Mouse (Mus musculus) kidney, adult 2 months (tissue): ENCODE results near the gene Gm10272. TPM values are rescaled to one million over a fixed set of nuclear protein-coding genes. Genes with fewer than 3 reads are reported as not detected.
"Not testable (repeated sequence)": the region's sequence is repeated elsewhere in the genome, so short reads cannot be mapped to it uniquely, and the experiment has no call there.

ENCODE experiments used
- DNase-seq: peaks from one replicate; pipeline ENCODE4 v3.0.0; 2021
- H3K27ac ChIP-seq: fragments of 200-500 bp; 2 replicates; pipeline ENCODE4 v1.5.1; 2012; ENCODE audit warnings: low read depth, low read length, control low read depth, inconsistent platforms; ENCODE audit not compliant: insufficient read depth
- H3K27me3 ChIP-seq: fragments of 200-500 bp; replicated peaks from 2 replicates; pipeline ENCODE4 v1.6.1; 2012; ENCODE audit warnings: mild to moderate bottlenecking, moderate library complexity, low read length, inconsistent platforms; ENCODE audit not compliant: control insufficient read depth, insufficient read depth
- H3K36me3 ChIP-seq: fragments of 200-500 bp; 2 replicates; pipeline ENCODE4 v1.6.1; 2012; ENCODE audit warnings: mild to moderate bottlenecking, moderate library complexity, low read length, inconsistent platforms; ENCODE audit not compliant: control insufficient read depth, insufficient read depth
- H3K4me1 ChIP-seq: fragments of 200-500 bp; 2 replicates; pipeline ENCODE4 v1.6.1; 2011; ENCODE audit warnings: low read length; ENCODE audit not compliant: control insufficient read depth, insufficient read depth
- H3K4me3 ChIP-seq: fragments of 200-500 bp; 2 replicates; pipeline ENCODE4 v1.5.1; 2011; ENCODE audit warnings: mild to moderate bottlenecking, low read depth, low read length, control low read depth; ENCODE audit not compliant: insufficient read depth
- CTCF ChIP-seq: fragments of 200-500 bp; conservative IDR thresholded peaks from 2 replicates; pipeline ENCODE4 v1.5.1; 2011; ENCODE audit warnings: low read depth, mild to moderate bottlenecking, control low read depth, low read length, moderate library complexity, mixed read lengths; ENCODE audit not compliant: insufficient read depth, insufficient read length
- POLR2A ChIP-seq: fragments of 200-500 bp; IDR thresholded peaks from one replicate; pipeline ENCODE4 v1.6.1; 2011; ENCODE audit warnings: low read depth, low read length, control low read depth
- WGBS: fragments of 180-500 bp; shearing (Covaris S2); methylation state at CpG from one replicate; pipeline ENCODE4 v1.1.7; 2018; 5-methylcytosine and 5-hydroxymethylcytosine counted together
- polyA plus RNA-seq: library from polyadenylated mRNA; depleted of rRNA; stranded (reverse); fragments of >200 nt; gene quantifications from 2 replicates; pipeline ENCODE4 v1.2.3, GENCODE M21; 2012; rRNA removed

Gene Gm10272
- polyA plus RNA-seq, 1 experiment, result not detected

DNA sequence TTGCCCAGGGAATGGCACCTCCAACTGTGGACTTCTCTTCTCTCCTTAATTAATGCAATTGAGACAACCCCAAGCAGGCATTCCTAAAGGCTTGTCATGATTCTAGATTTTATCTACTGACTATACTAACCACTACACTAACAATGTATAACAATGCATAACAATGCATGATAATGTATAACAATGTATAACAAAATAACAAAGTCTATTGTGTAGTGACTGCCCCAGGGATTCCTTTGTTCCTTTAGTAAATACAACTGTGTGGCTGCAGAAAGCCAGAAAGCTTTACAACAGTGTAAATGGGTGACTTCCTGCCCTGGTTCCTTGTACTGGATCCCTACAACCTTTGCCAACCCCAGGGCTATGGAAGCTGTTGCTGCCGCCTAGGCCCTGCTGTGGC lies 29.5 kb downstream of the Gm10272 start:
- DNase-seq, result no peak
- Histone ChIP-seq H3K27ac (no peak overlapping the region), H3K36me3 (no peaks in the 10 kb centered on the region), H3K4me3 (no peak overlapping the region), H3K27me3 (no peaks in the 10 kb centered on the region), H3K4me1 (no peaks in the 10 kb centered on the region)
- TF ChIP-seq POLR2A, result no peak
- no peak for TF ChIP-seq CTCF
- 93% methylated on average over 1 of the region's 1 CpGs for WGBS

DNA sequence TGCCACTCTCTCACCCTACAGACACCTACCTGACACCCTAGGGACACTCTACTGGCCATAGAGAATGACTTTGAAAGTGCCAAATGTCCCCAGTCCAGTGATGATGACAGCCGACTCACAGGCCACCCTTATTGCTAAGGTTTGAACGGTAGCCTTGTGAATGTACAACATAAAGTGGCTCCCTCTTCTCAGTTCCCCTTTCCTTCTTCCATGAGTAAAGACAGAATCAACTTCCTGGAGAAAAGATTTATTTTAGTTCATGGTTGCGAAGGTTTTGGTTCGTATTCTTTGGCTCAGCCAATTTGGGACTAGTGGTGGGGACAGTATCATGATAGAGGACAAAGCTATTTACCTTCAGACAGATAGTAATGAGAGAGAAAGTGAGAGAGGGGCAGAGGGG lies 32.5 kb downstream of the Gm10272 start:
- Histone ChIP-seq H3K27ac (no peak overlapping the region), H3K27me3 (no peaks in the 10 kb centered on the region), H3K4me1 (no peaks in the 10 kb centered on the region), H3K36me3 (no peaks in the 10 kb centered on the region), H3K4me3 (no peak overlapping the region)
- DNase-seq, result no peak
- WGBS, result 73% methylated on average over 4 of the region's 4 CpGs
- TF ChIP-seq POLR2A (no peak), CTCF (no peak)

DNA sequence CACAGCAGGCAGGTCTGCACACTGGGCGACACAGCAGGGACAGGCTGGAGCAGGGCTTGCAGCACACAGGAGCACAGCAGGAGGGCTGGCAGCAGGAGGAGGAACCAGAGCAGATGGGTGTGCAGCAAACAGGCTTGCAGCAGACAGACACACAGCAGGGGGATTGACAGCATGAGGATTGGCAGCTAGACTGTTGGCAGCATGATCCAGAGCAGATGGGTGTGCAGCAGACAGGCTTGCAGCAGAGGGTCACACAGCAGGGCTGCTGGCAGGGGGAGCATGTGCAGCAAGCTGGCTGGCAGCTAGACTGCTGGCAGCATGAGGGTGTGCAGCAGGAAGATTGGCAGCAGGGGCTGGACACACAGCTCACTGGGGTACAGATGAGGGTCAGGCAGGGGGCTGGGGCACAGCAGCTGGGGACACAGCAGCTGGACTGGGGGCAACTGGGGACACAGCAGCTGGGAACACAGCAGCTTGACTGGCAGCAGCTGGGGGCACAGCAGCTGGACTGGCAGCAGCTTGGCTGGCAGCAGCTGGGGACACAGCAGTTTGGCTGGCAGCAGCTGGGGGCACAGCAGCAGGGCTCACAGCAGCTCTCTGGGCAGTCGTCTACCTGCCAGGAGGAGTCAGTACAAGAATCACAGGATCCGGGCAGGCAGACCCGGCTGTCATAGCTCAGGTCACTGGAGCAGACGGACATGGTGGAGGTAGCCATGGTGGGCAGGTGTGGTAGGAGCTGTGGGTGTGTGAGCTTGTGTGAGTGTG lies 35.7 kb downstream of the Gm10272 start, which contains the start of gene Gm18596:
Gene Gm18596, minus strand, starts transcription at position 715 of the 765 bp plus-strand sequence.
- 57% methylated on average over 5 of the region's 5 CpGs for WGBS
- DNase-seq, result not testable (repeated sequence)

DNA sequence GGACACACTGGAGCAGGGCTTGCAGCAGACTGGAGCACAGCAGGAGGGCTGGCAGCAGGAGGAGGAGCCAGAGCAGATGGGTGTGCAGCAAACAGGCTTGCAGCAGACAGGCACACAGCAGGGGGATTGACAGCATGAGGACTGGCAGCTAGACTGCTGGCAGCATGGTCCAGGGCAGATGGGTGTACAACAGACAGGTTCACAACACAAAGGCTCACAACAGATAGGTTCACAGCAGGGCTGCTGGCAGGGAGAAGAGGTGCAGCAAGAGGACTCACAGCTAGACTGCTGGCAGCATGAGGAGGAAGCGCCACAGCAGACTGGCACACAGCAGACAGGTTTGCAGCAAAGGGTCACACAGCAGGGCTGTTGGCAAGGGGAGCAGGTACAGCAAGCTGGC lies 44.3 kb downstream of the Gm10272 start:
- WGBS, result 84% methylated on average over 1 of the region's 1 CpGs
- H3K4me3 ChIP-seq, H3K27me3 ChIP-seq, H3K36me3 ChIP-seq, H3K27ac ChIP-seq, H3K4me1 ChIP-seq, DNase-seq: not testable (repeated sequence)

More for the DNA sequence above, 35.7 kb downstream of the Gm10272 start, which contains the start of gene Gm18596:
- not testable (repeated sequence) for H3K4me3 ChIP-seq, H3K27me3 ChIP-seq, H3K36me3 ChIP-seq, H3K4me1 ChIP-seq, H3K27ac ChIP-seq

DNA sequence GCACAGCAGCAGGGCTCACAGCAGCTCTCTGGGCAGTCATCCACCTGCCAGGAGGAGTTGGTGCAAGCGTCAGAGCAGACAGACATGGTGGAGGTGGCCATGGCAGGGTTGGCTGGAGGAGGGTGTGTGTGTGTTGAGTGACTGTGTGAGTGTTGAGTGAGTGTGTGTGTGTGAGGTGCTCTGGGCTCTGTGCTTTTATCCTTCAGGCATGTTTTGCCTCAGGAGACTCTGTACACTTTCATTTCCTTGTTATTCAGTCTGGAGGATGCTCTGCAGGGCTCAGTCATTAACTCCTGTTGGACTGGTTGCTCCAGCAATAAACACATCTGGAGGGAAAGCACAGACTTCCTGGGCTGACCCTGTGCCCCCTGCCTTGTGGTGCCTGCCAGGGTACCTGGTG lies 44.8 kb downstream of the Gm10272 start, which contains the start of gene Gm9736:
Gene Gm9736, minus strand, starts transcription at position 101 of the 400 bp plus-strand sequence.
- 67% methylated on average over 1 of the region's 1 CpGs for WGBS
- H3K36me3 ChIP-seq, H3K4me3 ChIP-seq, H3K4me1 ChIP-seq, DNase-seq, H3K27me3 ChIP-seq, H3K27ac ChIP-seq: not testable (repeated sequence)

DNA sequence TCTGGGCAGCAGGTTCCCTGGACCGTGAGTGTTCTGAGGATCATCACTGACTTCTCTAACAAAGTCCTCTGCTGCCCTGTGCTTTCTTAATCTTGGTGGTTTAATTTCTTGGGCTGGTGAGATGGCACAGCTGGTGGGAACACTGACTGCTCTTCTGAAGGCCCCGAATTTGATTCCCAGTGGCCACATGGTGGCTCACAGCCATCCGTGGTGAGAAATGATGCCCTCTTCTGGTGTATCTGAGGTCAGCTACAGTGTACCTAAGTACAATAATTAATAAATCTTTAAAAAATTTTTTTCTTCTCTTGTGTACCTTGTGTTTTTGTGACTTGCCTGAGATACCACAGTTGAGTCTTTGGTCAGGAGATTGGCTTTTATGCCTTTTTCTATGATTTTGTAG lies 45.9 kb downstream of the Gm10272 start:
- H3K4me3 ChIP-seq, H3K27ac ChIP-seq, H3K36me3 ChIP-seq, DNase-seq, H3K27me3 ChIP-seq, H3K4me1 ChIP-seq: not testable (repeated sequence)
- WGBS, result 62% methylated on average over 3 of the region's 3 CpGs

DNA sequence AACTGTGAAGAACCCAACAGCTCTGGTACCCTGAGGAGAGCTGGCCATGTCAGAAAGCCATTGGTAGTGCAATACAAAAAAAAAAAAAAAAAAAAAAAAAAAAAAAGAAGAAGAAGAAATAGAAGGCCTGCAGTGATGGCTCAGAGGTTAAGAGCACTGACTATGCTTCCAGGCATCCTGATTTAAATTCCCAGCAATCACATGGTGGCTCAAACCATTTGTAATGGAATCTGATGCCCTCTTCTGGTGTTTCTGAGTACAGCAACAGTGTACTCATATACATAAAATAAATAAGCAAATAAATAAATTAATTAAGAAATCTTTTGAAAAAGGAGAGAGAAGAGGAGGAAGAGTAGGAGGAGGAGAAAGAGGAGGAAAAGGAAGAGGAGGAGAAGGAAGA lies 47.0 kb downstream of the Gm10272 start:
- H3K36me3 ChIP-seq, result no peaks in the 10 kb centered on the region
- H3K27ac ChIP-seq, result no peak overlapping the region
- no peaks in the 10 kb centered on the region for H3K27me3 ChIP-seq
- H3K4me3 ChIP-seq, result no peak overlapping the region
- TF ChIP-seq POLR2A (no peak), CTCF (no peak)
- H3K4me1 ChIP-seq, result no peaks in the 10 kb centered on the region
- DNase-seq, result no peak

Other genes with a start within 250 kb of the Gm10272 start
- gene Fam207a, start 190.8 kb upstream of the Gm10272 start, polyA plus RNA-seq, result 30.5 and 31.4 TPM in 2 replicates
- gene Itgb2, start 176.4 kb upstream of the Gm10272 start, polyA plus RNA-seq, result 6.5 and 13.6 TPM in 2 replicates
- 321 and 342 TPM in 2 replicates for gene Pttg1ip, start 124.9 kb upstream of the Gm10272 start, polyA plus RNA-seq
- gene Sumo3, start 100.5 kb upstream of the Gm10272 start, polyA plus RNA-seq, result 241 and 269 TPM in 2 replicates
- gene Gm49325, start 100.4 kb upstream of the Gm10272 start, polyA plus RNA-seq, result not detected in 2 replicates
- 29.9 and 33.8 TPM in 2 replicates for gene Ube2g2, start 84.4 kb upstream of the Gm10272 start, polyA plus RNA-seq
- 0.86 and 1.2 TPM in 2 replicates for gene Tspear, start 20.1 kb upstream of the Gm10272 start, polyA plus RNA-seq
- not detected in 2 replicates for gene Gm19402, start 15.9 kb upstream of the Gm10272 start, polyA plus RNA-seq
- not detected in 2 replicates for gene Gm9508, start 9.4 kb upstream of the Gm10272 start, polyA plus RNA-seq
- gene Gm10024, start 4.8 kb downstream of the Gm10272 start, polyA plus RNA-seq, result not detected in 2 replicates
- gene Gm10142, start 9.2 kb downstream of the Gm10272 start, polyA plus RNA-seq, result not detected in 2 replicates
- gene Krtap12-1, start 14.0 kb downstream of the Gm10272 start, polyA plus RNA-seq, result not detected in 2 replicates
- not detected in 2 replicates for gene Gm10100, start 19.9 kb downstream of the Gm10272 start, polyA plus RNA-seq
- not detected in 2 replicates for gene Gm18596, start 36.0 kb downstream of the Gm10272 start, polyA plus RNA-seq
- gene Gm9736, start 44.7 kb downstream of the Gm10272 start, polyA plus RNA-seq, result not detected in 2 replicates
- gene Gm3233, start 53.1 kb downstream of the Gm10272 start, polyA plus RNA-seq, result not detected in 2 replicates
- gene Gm3238, start 64.7 kb downstream of the Gm10272 start, polyA plus RNA-seq, result not detected in 2 replicates
- not detected in 2 replicates for gene Gm7138, start 70.3 kb downstream of the Gm10272 start, polyA plus RNA-seq
- gene Gm3250, start 75.9 kb downstream of the Gm10272 start, polyA plus RNA-seq, result not detected in 2 replicates
- gene Gm7137, start 81.6 kb downstream of the Gm10272 start, polyA plus RNA-seq, result not detected in 2 replicates
- gene Gm9639, start 88.5 kb downstream of the Gm10272 start, polyA plus RNA-seq, result not detected in 2 replicates
- gene Gm19668, start 92.5 kb downstream of the Gm10272 start, polyA plus RNA-seq, result not detected in 2 replicates
- gene Gm9507, start 105.2 kb downstream of the Gm10272 start, polyA plus RNA-seq, result not detected in 2 replicates
- not detected in 2 replicates for gene Gm2696, start 108.1 kb downstream of the Gm10272 start, polyA plus RNA-seq
- gene Krtap10-4, start 120.5 kb downstream of the Gm10272 start, polyA plus RNA-seq, result not detected in 2 replicates
- gene Krtap10-10, start 129.3 kb downstream of the Gm10272 start, polyA plus RNA-seq, result not detected in 2 replicates
- gene Gm36176, start 140.2 kb downstream of the Gm10272 start, polyA plus RNA-seq, result not detected in 2 replicates
- not detected in 2 replicates for gene Gm10318, start 146.2 kb downstream of the Gm10272 start, polyA plus RNA-seq
- gene Gm3285, start 155.3 kb downstream of the Gm10272 start, polyA plus RNA-seq, result not detected in 2 replicates
- gene Lrrc3, start 195.9 kb downstream of the Gm10272 start, polyA plus RNA-seq, result 8.4 and 8.6 TPM in 2 replicates